Mouse (Mus musculus) stomach, embryonic 15.5 days (tissue): ENCODE results near the gene Zfand6. TPM values are rescaled to one million over a fixed set of nuclear protein-coding genes. Genes with fewer than 3 reads are reported as not detected.

Experiments used
- ATAC-seq: fragments of 200-750 bp; cut with Nextera tagmentation; 2 replicates; pipeline ENCODE4 v1.8.0; 2017; ENCODE audit warnings: low read depth, moderate number of reproducible peaks, moderate TSS enrichment; ENCODE audit not compliant: insufficient read depth, low FRiP score
- H3K27ac ChIP-seq: fragments of 300-500 bp; sonication (generic); 2 replicates; pipeline ENCODE4 v1.5.1; 2015; ENCODE audit warnings: mild to moderate bottlenecking, inconsistent platforms
- H3K27me3 ChIP-seq: fragments of 300-500 bp; sonication (generic); replicated peaks from 2 replicates; pipeline ENCODE4 v1.6.1; 2015; ENCODE audit warnings: inconsistent platforms
- H3K36me3 ChIP-seq: fragments of 300-500 bp; sonication (generic); 2 replicates; pipeline ENCODE4 v1.6.1; 2015; ENCODE audit warnings: inconsistent platforms
- H3K4me1 ChIP-seq: fragments of 300-500 bp; sonication (generic); 2 replicates; pipeline ENCODE4 v1.6.1; 2015; ENCODE audit warnings: inconsistent platforms
- H3K4me2 ChIP-seq: fragments of 300-500 bp; sonication (generic); 2 replicates; pipeline ENCODE4 v1.6.1; 2015; ENCODE audit warnings: mild to moderate bottlenecking, inconsistent platforms
- H3K4me3 ChIP-seq: fragments of 300-500 bp; sonication (generic); replicated peaks from 2 replicates; pipeline ENCODE4 v1.5.1; 2015; ENCODE audit warnings: inconsistent platforms
- H3K9ac ChIP-seq: fragments of 300-500 bp; sonication (generic); 2 replicates; pipeline ENCODE4 v1.6.1; 2015; ENCODE audit warnings: inconsistent platforms
- H3K9me3 ChIP-seq: fragments of 300-500 bp; sonication (generic); 2 replicates; pipeline ENCODE4 v1.6.1; 2016; ENCODE audit warnings: inconsistent platforms
- WGBS: fragments of 180-500 bp; shearing (Covaris S2); methylation state at CpG from one replicate; pipeline ENCODE4 v1.1.7; 2015; 5-methylcytosine and 5-hydroxymethylcytosine counted together
- polyA plus RNA-seq: library from polyadenylated mRNA; unstranded; fragments of >200 nt; fragmentation: Nextera tagmentation; extraction: Ambion mirVana; gene quantifications from 2 replicates; pipeline ENCODE4 v1.2.1, GENCODE M21; 2015

The Zfand6 gene
- polyA plus RNA-seq, 1 experiment from 2014 or later, result 177 TPM

GRCm38 (mm10) chr7:84684675-84685074 is 5.1 kb downstream of the Zfand6 start:
- Histone ChIP-seq H3K36me3 (no peaks in the 10 kb centered on the region), H3K27ac (no peak overlapping the region), H3K4me2 (no peak overlapping the region), H3K9ac (no peak overlapping the region), H3K4me1 (0 out of 2 replicates have a peak, but pooled peaks cover 6% of the 10 kb centered on the region), H3K9me3 (no peaks in the 10 kb centered on the region), H3K4me3 (no peak overlapping the region), H3K27me3 (no peaks in the 10 kb centered on the region)
- WGBS, result 92% methylated on average over 1 of the region's 1 CpGs
- ATAC-seq, result no peak

- H3K4me1 ChIP-seq, result 0 out of 2 replicates have a peak, but pooled peaks cover 3% of the 10 kb centered on the region
- WGBS, result 96% methylated on average over 1 of the region's 1 CpGs
- ATAC-seq, result no peak
- no peak overlapping the region for H3K4me2 ChIP-seq
- no peak overlapping the region for H3K9ac ChIP-seq
- H3K27ac ChIP-seq, result no peak overlapping the region
- no peaks in the 10 kb centered on the region for H3K9me3 ChIP-seq
- no peaks in the 10 kb centered on the region for H3K27me3 ChIP-seq
- no peaks in the 10 kb centered on the region for H3K36me3 ChIP-seq
- H3K4me3 ChIP-seq, result no peak overlapping the region
Observed at GRCm38 (mm10) chr7:84681558-84681957, 8.2 kb downstream of the Zfand6 start.

GRCm38 (mm10) chr7:84680931-84681330 is 8.8 kb downstream of the Zfand6 start:
- Histone ChIP-seq H3K27me3 (no peaks in the 10 kb centered on the region), H3K27ac (no peak overlapping the region), H3K4me3 (no peak overlapping the region), H3K4me1 (0 out of 2 replicates have a peak, but pooled peaks cover 3% of the 10 kb centered on the region), H3K9me3 (no peaks in the 10 kb centered on the region), H3K36me3 (no peaks in the 10 kb centered on the region), H3K4me2 (no peak overlapping the region), H3K9ac (no peak overlapping the region)
- no peak for ATAC-seq

GRCm38 (mm10) chr7:84680092-84680491 is 9.7 kb downstream of the Zfand6 start:
- H3K9me3 ChIP-seq, result no peaks in the 10 kb centered on the region
- no peaks in the 10 kb centered on the region for H3K36me3 ChIP-seq
- peak overlapping the region; percentile 43 for H3K4me2 ChIP-seq
- no peak for ATAC-seq
- H3K4me1 ChIP-seq, result 0 out of 2 replicates have a peak, but pooled peaks cover 3% of the 10 kb centered on the region
- WGBS, result 36% methylated on average over 2 of the region's 2 CpGs
- no peak overlapping the region for H3K9ac ChIP-seq
- peak overlapping the region; percentile 51; the same call in 1 of the 2 replicates for H3K27ac ChIP-seq
- H3K4me3 ChIP-seq, result no peak overlapping the region
- no peaks in the 10 kb centered on the region for H3K27me3 ChIP-seq

GRCm38 (mm10) chr7:84679264-84679663 is 10.5 kb downstream of the Zfand6 start:
- Histone ChIP-seq H3K4me1 (0 out of 2 replicates have a peak, but pooled peaks cover 3% of the 10 kb centered on the region), H3K4me2 (peak overlapping the region; percentile 43; the same call in 1 of the 2 replicates), H3K9ac (no peak overlapping the region), H3K9me3 (no peaks in the 10 kb centered on the region), H3K27ac (no peak overlapping the region), H3K4me3 (peak overlapping the region; percentile 40), H3K36me3 (no peaks in the 10 kb centered on the region), H3K27me3 (no peaks in the 10 kb centered on the region)
- peak; percentile 98 for ATAC-seq
- WGBS, result 0% methylated on average over 4 of the region's 4 CpGs

GRCm38 (mm10) chr7:84673103-84673502 is 16.7 kb downstream of the Zfand6 start:
- H3K27ac ChIP-seq, result no peak overlapping the region
- 83% methylated on average over 1 of the region's 1 CpGs for WGBS
- no peaks in the 10 kb centered on the region for H3K9me3 ChIP-seq
- no peaks in the 10 kb centered on the region for H3K36me3 ChIP-seq
- ATAC-seq, result no peak
- no peaks in the 10 kb centered on the region for H3K27me3 ChIP-seq
- H3K4me1 ChIP-seq, result no peaks in the 10 kb centered on the region
- no peak overlapping the region for H3K4me2 ChIP-seq
- no peak overlapping the region for H3K4me3 ChIP-seq
- no peak overlapping the region for H3K9ac ChIP-seq

GRCm38 (mm10) chr7:84669554-84670152 is 20.1 kb downstream of the Zfand6 start:
- 60% methylated on average over 1 of the region's 1 CpGs for WGBS
- Histone ChIP-seq H3K9me3 (no peaks in the 10 kb centered on the region), H3K27me3 (no peaks in the 10 kb centered on the region), H3K27ac (no peak overlapping the region), H3K4me1 (no peaks in the 10 kb centered on the region), H3K4me3 (no peak overlapping the region), H3K36me3 (no peaks in the 10 kb centered on the region), H3K9ac (no peak overlapping the region), H3K4me2 (no peak overlapping the region)
- no peak for ATAC-seq

- H3K36me3 ChIP-seq, result no peaks in the 10 kb centered on the region
- no peaks in the 10 kb centered on the region for H3K27me3 ChIP-seq
- no peak for ATAC-seq
- no peak overlapping the region for H3K9ac ChIP-seq
- H3K9me3 ChIP-seq, result no peaks in the 10 kb centered on the region
- no peak overlapping the region for H3K27ac ChIP-seq
- H3K4me2 ChIP-seq, result no peak overlapping the region
- H3K4me1 ChIP-seq, result no peaks in the 10 kb centered on the region
- H3K4me3 ChIP-seq, result no peak overlapping the region
- 68% methylated on average over 5 of the region's 5 CpGs for WGBS
Observed at GRCm38 (mm10) chr7:84667946-84668345, 21.8 kb downstream of the Zfand6 start.

GRCm38 (mm10) chr7:84652740-84653139 is 37.0 kb downstream of the Zfand6 start:
- H3K27ac ChIP-seq, result no peak overlapping the region
- 56% methylated on average over 2 of the region's 2 CpGs for WGBS

GRCm38 (mm10) chr7:84651987-84652321 is 37.8 kb downstream of the Zfand6 start:
- no peak for ATAC-seq
- WGBS, result 45% methylated on average over 2 of the region's 2 CpGs
- no peak overlapping the region for H3K27ac ChIP-seq

More at GRCm38 (mm10) chr7:84652740-84653139, 37.0 kb downstream of the Zfand6 start:
- H3K4me1 ChIP-seq, result peaks cover 3% of the 10 kb centered on the region; the same call in 1 of the 2 replicates
- H3K9ac ChIP-seq, result no peak overlapping the region
- no peaks in the 10 kb centered on the region for H3K27me3 ChIP-seq
- H3K4me3 ChIP-seq, result no peak overlapping the region
- ATAC-seq, result no peak
- H3K9me3 ChIP-seq, result no peaks in the 10 kb centered on the region
- no peak overlapping the region for H3K4me2 ChIP-seq
- H3K36me3 ChIP-seq, result no peaks in the 10 kb centered on the region

GRCm38 (mm10) chr7:84651303-84651986 is 38.3 kb downstream of the Zfand6 start:
- peaks cover 3% of the 10 kb centered on the region; the same call in 1 of the 2 replicates for H3K4me1 ChIP-seq
- 77% methylated on average over 4 of the region's 4 CpGs for WGBS
- H3K4me3 ChIP-seq, result no peak overlapping the region
- H3K4me2 ChIP-seq, result no peak overlapping the region
- no peaks in the 10 kb centered on the region for H3K27me3 ChIP-seq
- no peaks in the 10 kb centered on the region for H3K9me3 ChIP-seq
- no peak overlapping the region for H3K27ac ChIP-seq
- no peaks in the 10 kb centered on the region for H3K36me3 ChIP-seq
- H3K9ac ChIP-seq, result no peak overlapping the region
- peak; percentile 98 for ATAC-seq

More at GRCm38 (mm10) chr7:84651987-84652321, 37.8 kb downstream of the Zfand6 start:
- H3K9me3 ChIP-seq, result no peaks in the 10 kb centered on the region
- H3K36me3 ChIP-seq, result no peaks in the 10 kb centered on the region
- H3K4me2 ChIP-seq, result no peak overlapping the region
- no peaks in the 10 kb centered on the region for H3K27me3 ChIP-seq
- no peak overlapping the region for H3K4me3 ChIP-seq
- H3K4me1 ChIP-seq, result peaks cover 3% of the 10 kb centered on the region; the same call in 1 of the 2 replicates
- H3K9ac ChIP-seq, result no peak overlapping the region

- no peak overlapping the region for H3K4me3 ChIP-seq
- no peaks in the 10 kb centered on the region for H3K36me3 ChIP-seq
- no peaks in the 10 kb centered on the region for H3K9me3 ChIP-seq
- H3K4me1 ChIP-seq, result peaks cover 2% of the 10 kb centered on the region; the same call in 1 of the 2 replicates
- H3K27ac ChIP-seq, result no peak overlapping the region
- no peak overlapping the region for H3K9ac ChIP-seq
- WGBS, result 93% methylated on average over 2 of the region's 2 CpGs
- no peaks in the 10 kb centered on the region for H3K27me3 ChIP-seq
- no peak for ATAC-seq
- H3K4me2 ChIP-seq, result no peak overlapping the region
Observed at GRCm38 (mm10) chr7:84649016-84649415, 40.7 kb downstream of the Zfand6 start.
